Mouse (Mus musculus) c-Kit-positive CD71-positive TER-119-positive erythroid progenitor cells, embryonic 14.5 days (primary cell): ENCODE measurements around the gene Sept4.
A peak's percentile ranks its signal among the peaks of the same experiment; 100 is the strongest.

ENCODE experiments used
- DNase-seq: peaks from one replicate; pipeline ENCODE4 v3.0.0-alpha.2; 2013; ENCODE audit warnings: low spot score

The Sept4 gene

GRCm38 (mm10) chr11:87602234-87602633, 33.5 kb downstream of the Sept4 start:
- DNase-seq, result no peak

- no peak for DNase-seq
These were observed 34.9 kb downstream of the Sept4 start for GRCm38 (mm10) chr11:87603571-87603970.

GRCm38 (mm10) chr11:87609264-87609663, 40.6 kb downstream of the Sept4 start:
- DNase-seq, result no peak

GRCm38 (mm10) chr11:87611547-87611946, 42.8 kb downstream of the Sept4 start:
- DNase-seq, result no peak

GRCm38 (mm10) chr11:87613972-87614371, 45.3 kb downstream of the Sept4 start:
- DNase-seq, result no peak

GRCm38 (mm10) chr11:87615551-87615950, 46.8 kb downstream of the Sept4 start:
- DNase-seq, result no peak

GRCm38 (mm10) chr11:87615952-87616351, 47.2 kb downstream of the Sept4 start:
- DNase-seq, result no peak

- no peak for DNase-seq
These were observed 48.2 kb downstream of the Sept4 start, which contains the start of gene Hsf5 for GRCm38 (mm10) chr11:87616790-87617474. Gene Hsf5, plus strand, starts transcription at chr11:87617164.

GRCm38 (mm10) chr11:87617606-87618005, 48.9 kb downstream of the Sept4 start:
- no peak for DNase-seq

- no peak for DNase-seq
These were observed 54.5 kb downstream of the Sept4 start for GRCm38 (mm10) chr11:87623160-87623559.

GRCm38 (mm10) chr11:87629859-87630258, 61.2 kb downstream of the Sept4 start:
- peak; percentile 37 for DNase-seq

GRCm38 (mm10) chr11:87638793-87639192, 70.1 kb downstream of the Sept4 start:
- DNase-seq, result peak; percentile 16

GRCm38 (mm10) chr11:87639206-87639605, 70.5 kb downstream of the Sept4 start:
- DNase-seq, result peak; percentile 68
